Mouse (Mus musculus) liver, embryonic 14.5 days (tissue): Measurements from ENCODE around the gene Nipa1.

ENCODE experiments used
- CTCF ChIP-seq: IDR thresholded peaks from 2 replicates; pipeline ENCODE4 v1.5.1; 2016; ENCODE audit warnings: antibody characterized with exemption, low read depth, control low read depth
- EP300 ChIP-seq: IDR thresholded peaks from 2 replicates; pipeline ENCODE4 v1.6.1; 2016; ENCODE audit warnings: antibody characterized with exemption, low read depth

GRCm38 (mm10) chr7:56052996-56053395, 33.2 kb upstream of the Nipa1 start:
- TF ChIP-seq CTCF (no peak), EP300 (no peak)
